Mouse (Mus musculus) adrenal gland, postnatal 10 days (tissue): ENCODE results near the gene Strbp. TPM values are rescaled to one million over a fixed set of nuclear protein-coding genes. Genes with fewer than 3 reads are reported as not detected.

Experiments used
- DNase-seq: peaks from one replicate; pipeline ENCODE4 v3.0.0; 2021; ENCODE audit warnings: mixed read lengths
- total RNA-seq, 2 experiments: library from RNA; stranded (reverse); gene quantifications; 2 replicates each; pipeline ENCODE4 v1.2.3; 2021

The Strbp gene
- total RNA-seq, 2 experiments from 2014 or later = 33.9 to 38.9 TPM

- peak; percentile 53 for DNase-seq
Measured at GRCm38 (mm10) chr2:37702301-37703172, 1.1 kb downstream of the Strbp start.

- DNase-seq = no peak
Measured at GRCm38 (mm10) chr2:37689064-37689615, 14.5 kb downstream of the Strbp start.

GRCm38 (mm10) chr2:37687031-37687430, 16.6 kb downstream of the Strbp start:
- no peak for DNase-seq

- no peak for DNase-seq
Measured at GRCm38 (mm10) chr2:37684864-37685263, 18.8 kb downstream of the Strbp start.

- DNase-seq = no peak
Measured at GRCm38 (mm10) chr2:37682197-37682811, 21.4 kb downstream of the Strbp start.

- no peak for DNase-seq
Measured at GRCm38 (mm10) chr2:37651086-37651485, 52.6 kb downstream of the Strbp start.

GRCm38 (mm10) chr2:37649590-37649989, 54.1 kb downstream of the Strbp start:
- no peak for DNase-seq

- DNase-seq = no peak
Measured at GRCm38 (mm10) chr2:37648966-37649365, 54.7 kb downstream of the Strbp start.

- DNase-seq = no peak
Measured at GRCm38 (mm10) chr2:37623343-37623742, 80.3 kb downstream of the Strbp start.

- DNase-seq = no peak
Measured at GRCm38 (mm10) chr2:37587919-37588318, 115.7 kb downstream of the Strbp start.

GRCm38 (mm10) chr2:37578185-37578584, 125.5 kb downstream of the Strbp start:
- DNase-seq = no peak

- DNase-seq = no peak
Measured at GRCm38 (mm10) chr2:37576661-37577060, 127.0 kb downstream of the Strbp start.

GRCm38 (mm10) chr2:37572141-37572540, 131.5 kb downstream of the Strbp start:
- DNase-seq = no peak

GRCm38 (mm10) chr2:37570703-37571102, 133.0 kb downstream of the Strbp start:
- DNase-seq = no peak

GRCm38 (mm10) chr2:37569888-37570287, 133.8 kb downstream of the Strbp start:
- DNase-seq = no peak

GRCm38 (mm10) chr2:37566035-37566434, 137.6 kb downstream of the Strbp start:
- DNase-seq = no peak

- DNase-seq = peak; percentile 12
Measured at GRCm38 (mm10) chr2:37565579-37565978, 138.1 kb downstream of the Strbp start.

- no peak for DNase-seq
Measured at GRCm38 (mm10) chr2:37556366-37556765, 147.3 kb downstream of the Strbp start.

- peak; percentile 36 for DNase-seq
Measured at GRCm38 (mm10) chr2:37549346-37550012, 154.2 kb downstream of the Strbp start.

GRCm38 (mm10) chr2:37531639-37532038, 172.0 kb downstream of the Strbp start:
- DNase-seq = no peak

GRCm38 (mm10) chr2:37530766-37531165, 172.9 kb downstream of the Strbp start:
- DNase-seq = no peak

- DNase-seq = no peak
Measured at GRCm38 (mm10) chr2:37529397-37529796, 174.3 kb downstream of the Strbp start.

- DNase-seq = no peak
Measured at GRCm38 (mm10) chr2:37527587-37527986, 176.1 kb downstream of the Strbp start.
